Mouse (Mus musculus): ENCODE results near the gene Lrig2.
"Not testable (repeated sequence)": the region's sequence is repeated elsewhere in the genome, so short reads cannot be mapped to it uniquely, and the experiment has no call there.

The Lrig2 gene

DNA sequence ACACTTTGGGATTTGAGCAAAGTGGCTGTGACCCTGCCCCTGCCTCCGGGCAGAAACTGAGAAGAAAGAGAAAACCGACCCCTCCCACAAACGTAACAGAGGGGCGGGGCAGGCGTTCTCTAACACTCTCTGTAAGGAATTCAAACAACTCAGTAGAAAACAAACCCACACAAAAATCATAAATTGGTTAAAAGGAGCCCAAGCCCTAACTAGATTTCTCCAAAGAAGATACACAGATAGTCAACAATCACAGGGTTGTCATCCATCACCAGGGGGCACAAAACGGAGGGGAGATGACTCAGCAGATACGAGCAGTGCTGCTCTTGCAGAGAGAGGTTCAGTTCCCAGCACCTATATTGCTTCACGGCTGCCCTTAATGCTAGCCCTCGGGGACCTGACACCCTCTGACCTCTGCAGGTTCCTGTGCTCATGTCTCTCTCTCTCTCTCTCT, 77.4 kb downstream of the Lrig2 start:
- DNase-seq (ENCODE audit: extremely low spot score, low read depth, low spot score): no peak

DNA sequence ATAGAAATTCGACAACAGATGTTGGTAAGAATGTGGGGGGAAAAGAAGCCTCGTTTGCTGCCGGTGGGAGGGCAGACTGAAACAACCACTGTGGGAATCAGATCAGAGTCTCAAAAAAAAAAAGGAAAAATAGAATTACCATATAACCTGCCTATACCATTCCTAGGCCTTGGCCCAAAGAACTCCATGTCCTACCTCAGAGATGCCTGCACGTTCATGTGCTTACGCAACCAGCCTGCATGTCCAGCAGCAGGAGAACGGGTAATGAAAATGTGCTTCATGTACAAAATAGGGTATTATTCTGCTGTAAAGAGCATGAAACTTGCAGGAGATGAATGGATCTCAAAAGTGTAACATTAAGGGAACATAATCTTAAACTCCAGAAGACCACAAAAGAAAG, 79.1 kb downstream of the Lrig2 start:
- no peak for DNase-seq (ENCODE audit: extremely low spot score, low read depth, low spot score)

DNA sequence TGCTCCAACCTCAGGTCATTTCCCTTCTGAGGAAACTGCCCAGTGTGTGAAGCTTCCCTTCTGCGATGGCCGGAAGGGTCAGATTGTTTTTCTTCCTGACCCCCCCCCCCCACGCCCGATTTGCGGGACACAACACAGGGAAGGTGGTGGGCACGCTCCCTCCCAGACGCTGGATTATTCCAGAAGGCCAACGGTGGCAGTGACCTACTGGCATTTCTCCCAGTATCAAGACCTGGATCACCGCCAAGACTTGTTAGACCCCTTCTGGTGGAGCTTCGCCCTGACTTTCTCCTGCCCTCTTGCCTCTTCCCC, 79.9 kb downstream of the Lrig2 start:
- no peak for DNase-seq (ENCODE audit: extremely low spot score, low read depth, low spot score)

DNA sequence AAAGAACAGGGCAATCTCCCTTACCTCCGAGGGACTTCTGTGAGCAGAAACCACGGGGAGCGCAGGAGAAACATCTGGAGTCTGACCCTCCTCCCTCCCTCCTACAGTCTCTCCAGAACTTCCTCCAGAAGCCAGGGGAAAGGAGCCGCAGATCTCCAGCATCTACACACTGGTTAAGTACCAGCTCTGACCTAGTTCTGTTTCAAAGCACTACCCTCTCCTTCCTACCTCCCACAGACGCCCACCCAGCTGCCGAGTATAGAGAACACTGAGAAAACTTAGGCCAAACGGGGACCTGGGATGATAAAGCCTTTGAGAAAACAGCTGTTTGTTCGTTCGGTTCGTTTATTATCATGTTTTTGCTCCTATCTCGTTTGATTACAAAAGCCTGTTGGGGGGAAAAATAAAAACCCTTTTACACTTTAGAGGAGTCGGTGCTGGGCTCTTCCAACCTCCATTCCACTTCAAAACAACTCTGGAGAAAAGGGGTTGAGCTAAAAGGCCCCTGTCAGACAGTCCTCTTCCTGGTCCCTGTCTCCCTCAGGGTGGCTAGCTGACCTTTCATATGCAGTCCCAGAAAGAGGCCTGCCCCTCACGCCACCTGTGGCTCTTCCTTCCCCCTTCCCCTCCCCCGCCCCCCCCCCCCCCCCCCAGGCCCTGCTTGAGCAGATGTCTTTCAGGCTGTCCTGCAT, 80.4 kb downstream of the Lrig2 start:
- no peak for DNase-seq (ENCODE audit: extremely low spot score, low read depth, low spot score)

DNA sequence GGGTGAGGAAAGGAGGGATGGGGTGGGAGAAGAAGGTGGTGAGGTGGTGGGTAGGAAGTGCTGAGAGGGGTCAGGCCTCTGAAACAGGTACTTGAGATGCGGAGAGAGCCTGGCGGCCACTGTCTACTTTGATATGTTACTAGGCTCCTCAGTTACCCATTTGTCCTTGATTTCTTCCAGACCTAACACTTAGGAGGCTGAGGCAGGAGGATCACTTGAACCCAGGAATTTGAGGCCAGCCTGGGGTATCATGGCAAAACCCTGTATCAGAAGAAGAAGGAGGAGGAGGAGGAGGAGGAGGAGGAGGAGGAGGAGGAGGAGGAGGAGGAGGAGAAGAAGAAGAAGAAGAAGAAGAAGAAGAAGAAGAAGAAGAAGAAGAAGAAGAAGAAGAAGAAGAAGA, 84.4 kb downstream of the Lrig2 start:
- DNase-seq (ENCODE audit: extremely low spot score, low read depth, low spot score): not testable (repeated sequence)

DNA sequence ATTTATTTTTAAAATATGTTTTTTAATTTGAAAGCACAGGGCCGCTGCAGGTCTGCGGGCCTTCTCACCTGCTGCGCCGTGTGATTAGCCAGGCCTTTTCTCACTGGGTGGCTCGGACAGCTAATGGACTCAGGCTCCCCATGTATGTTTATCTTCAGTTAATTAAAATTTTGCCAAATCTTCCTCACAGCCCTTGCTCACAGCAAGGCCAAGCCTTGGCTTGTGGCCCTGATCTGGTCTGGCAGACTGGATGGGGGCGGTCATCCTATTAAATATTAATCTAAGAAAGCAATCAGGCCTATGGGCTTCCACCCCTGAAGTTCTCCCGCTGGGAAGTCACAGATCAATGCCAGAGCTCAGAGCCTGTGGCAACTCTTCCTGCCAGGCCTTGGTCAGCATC, 87.4 kb downstream of the Lrig2 start:
- no peak for DNase-seq (ENCODE audit: extremely low spot score, low read depth, low spot score)

DNA sequence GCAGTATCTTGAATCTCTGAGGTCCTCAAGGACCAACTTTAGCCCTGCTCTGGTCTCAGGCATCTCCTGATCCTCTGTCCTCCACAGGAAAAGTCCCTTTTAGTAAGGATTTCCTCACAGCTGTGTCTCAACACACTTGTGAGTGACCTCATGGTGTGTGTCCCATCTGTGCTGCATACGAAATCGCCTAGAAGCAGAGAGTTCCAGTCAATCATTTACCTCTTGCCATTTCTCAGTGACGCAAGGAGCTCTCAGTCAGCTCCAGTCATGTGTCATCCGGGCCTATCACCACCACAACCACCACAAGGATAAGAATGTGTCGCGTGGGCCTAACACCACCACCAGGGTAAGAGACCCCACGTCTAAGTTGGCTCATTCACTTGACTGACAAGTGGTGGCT, 90.8 kb downstream of the Lrig2 start:
- no peak for DNase-seq (ENCODE audit: extremely low spot score, low read depth, low spot score)

DNA sequence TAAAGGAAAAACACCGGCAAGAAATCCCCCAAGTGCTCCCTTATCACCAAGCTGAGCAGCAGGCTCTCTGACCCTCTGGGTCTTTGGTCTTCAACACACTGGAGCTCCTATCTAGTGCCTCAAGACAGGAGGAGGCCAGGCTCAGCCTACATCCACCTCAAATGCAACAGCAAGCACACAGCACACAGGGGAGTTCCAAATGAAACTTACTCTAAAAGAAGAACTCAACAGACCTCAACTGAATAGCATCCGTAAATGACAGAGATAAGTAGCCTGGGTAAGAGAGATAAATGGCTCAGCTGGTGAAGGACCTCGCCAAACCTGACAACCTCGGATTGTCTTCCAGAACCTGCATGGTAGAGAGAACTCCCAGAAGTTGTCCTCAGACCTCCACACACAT, 91.7 kb downstream of the Lrig2 start:
- no peak for DNase-seq (ENCODE audit: extremely low spot score, low read depth, low spot score)

DNA sequence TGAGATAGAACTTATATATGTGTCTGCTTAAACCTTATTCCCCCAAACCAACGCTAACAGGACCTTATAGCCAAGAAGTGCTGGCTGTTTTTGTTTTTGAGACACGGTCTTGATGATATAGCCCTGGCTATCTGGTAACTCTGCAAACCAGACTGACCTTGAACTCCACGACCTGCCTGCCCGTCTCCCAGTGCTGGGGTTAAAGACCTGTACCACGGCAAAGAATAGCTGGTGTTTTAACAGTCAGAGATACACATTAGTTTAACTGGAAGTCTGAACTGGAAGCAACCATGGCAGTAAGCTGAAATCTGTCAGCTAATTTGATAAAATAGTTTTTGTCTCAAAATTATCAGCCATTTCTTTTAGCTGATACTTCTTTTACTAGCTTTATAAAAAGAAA, 94.9 kb downstream of the Lrig2 start:
- DNase-seq (ENCODE audit: extremely low spot score, low read depth, low spot score): no peak

DNA sequence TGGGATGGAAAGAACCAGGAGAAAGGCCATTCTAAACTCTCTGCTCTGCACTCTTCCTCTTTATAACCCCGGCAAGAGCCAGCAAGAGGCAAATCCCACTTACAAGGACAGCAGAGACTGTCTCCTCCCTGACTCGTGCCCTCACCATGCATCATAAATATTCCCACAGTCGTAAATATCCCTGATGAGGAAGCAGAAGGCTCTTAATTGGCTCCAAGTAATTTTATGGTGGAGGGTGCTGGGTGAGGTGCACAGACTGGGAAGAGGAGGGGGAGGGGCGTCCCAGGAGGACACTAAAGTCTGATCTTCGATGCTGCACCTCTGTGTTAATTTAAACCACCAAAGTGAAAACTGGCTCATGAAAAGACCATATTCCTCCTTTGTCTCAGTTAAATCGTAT, 99.2 kb downstream of the Lrig2 start:
- no peak for DNase-seq (ENCODE audit: extremely low spot score, low read depth, low spot score)

DNA sequence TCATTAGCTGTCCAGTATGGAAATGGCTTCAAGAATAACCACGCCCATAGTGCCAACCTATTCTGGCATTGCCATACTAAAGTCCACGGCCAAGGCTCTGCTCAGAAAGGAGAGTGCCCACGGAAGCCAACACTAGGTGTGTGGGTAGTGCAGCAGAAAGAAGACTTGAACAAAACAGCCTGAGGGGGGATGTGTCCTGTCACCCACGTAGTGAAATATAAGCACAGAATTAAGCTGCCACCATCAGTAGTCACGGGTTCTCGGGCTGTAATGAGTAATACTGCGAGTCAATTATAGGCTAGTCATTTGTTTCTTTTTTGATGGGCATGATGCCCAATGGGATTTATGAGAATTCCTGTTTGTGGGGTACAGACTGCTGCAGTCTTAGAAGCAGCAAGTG, 104.2 kb downstream of the Lrig2 start:
- DNase-seq (ENCODE audit: extremely low spot score, low read depth, low spot score): no peak

DNA sequence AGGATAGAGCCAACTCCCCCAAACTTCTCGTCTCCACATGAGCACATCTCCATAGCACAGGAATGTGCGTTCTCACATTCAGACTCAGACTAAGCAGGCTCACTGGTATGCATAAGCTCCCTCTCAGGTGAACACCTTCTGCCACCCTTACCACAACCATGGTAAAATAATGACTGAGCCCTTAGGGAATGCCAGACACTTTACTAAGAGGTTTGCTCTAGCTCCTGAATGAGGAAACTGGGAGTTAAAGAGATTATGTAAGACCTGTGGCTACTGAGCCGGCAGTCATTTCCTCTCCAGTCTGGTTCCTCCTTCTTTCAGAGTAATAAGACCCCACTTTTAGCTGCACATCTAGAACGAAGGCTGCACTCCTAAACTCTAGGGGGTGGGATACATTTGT, 108.1 kb downstream of the Lrig2 start:
- DNase-seq (ENCODE audit: extremely low spot score, low read depth, low spot score): no peak

DNA sequence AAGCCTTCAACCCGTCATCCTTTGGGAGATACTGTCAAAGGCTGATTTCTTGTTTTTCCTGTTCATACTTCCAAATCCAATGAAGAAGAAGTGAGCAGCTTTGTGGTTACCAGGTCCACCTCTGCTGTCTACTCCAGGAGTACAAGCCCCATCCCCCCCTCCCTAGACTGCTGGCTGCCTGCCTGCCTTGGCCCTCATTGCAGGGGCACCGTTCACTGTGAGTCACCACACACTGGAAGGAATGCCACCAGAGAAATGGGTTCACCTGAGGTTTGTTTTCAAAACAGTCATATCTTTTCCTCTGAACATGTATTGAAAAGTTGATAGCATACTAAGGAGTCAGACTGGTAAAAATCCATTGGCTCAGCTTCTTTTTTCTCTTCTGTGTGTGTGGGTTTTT, 110.5 kb downstream of the Lrig2 start:
- no peak for DNase-seq (ENCODE audit: extremely low spot score, low read depth, low spot score)

DNA sequence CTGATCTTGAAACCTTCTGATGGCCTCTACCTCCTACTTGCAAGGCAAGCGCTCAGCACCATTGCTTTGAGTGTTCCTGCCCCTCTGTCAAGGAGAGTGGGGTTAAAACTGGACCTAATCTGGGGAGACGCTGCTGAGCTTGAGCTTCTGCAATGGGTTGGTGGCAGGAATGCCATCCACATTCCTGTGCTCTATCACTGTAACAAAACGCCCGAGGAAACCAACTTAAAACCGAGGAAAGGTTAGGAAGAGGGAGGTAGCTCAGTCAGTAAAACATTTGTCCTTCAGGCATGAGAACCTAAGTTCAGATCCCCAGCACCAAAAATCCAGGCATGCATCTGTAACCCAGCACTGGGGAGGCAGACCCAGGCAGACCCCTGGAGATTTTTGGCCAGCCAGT, 111.6 kb downstream of the Lrig2 start:
- DNase-seq (ENCODE audit: extremely low spot score, low read depth, low spot score): no peak

DNA sequence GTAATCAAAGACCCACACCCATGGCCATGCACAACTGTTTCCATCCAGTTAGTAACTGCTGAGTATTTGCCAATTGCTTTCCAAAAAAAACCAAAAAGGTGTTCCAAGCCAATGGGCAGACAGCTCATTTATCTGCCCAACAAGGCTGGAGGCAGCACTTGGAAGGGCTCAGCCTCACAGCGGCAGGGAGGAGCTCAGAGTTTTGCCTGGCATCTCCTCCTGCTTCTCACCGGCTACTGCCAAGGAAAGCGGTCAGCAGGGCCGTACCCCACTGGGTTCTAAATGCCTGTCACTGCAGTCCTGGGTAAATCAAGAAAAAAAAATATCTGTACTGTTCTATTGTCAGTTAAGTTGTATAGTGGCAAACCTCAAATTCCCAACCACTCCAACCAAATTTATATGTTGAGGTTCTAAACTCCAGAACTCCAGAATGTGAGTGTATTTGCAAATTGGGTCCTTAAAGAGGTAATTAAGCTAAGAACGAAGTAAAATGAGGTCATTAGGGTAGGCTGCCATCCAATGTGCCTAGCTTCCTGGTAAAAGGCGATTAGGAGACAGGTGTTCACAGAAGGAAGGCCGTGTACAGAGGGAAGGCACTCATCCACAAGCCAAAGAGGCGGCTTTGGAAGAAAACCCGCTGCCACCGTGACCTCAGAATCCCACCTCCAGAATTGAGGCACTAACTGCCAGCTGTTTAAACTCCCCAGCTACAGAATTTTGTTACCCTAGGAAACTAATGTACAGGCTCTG, 112.2 kb downstream of the Lrig2 start:
- no peak for DNase-seq (ENCODE audit: extremely low spot score, low read depth, low spot score)

DNA sequence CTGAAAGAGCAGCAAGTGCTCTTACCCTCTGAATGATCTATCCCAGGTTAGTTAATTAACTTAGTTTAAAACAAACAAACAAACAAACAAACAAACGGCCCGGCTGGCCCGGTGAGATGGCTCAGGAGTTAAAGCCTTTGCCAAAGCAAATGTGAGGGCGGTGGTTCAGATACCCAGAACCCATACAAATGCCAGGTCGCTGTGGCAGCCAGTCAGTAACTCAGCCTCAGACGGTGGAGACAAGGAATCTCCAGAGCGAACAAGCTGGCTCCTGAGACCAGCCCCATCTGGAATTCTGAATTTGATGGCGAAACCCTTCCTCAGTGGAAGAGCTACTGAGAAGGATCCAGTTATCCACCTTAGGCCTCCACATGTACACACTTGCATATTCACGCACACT, 114.4 kb downstream of the Lrig2 start:
- DNase-seq (ENCODE audit: extremely low spot score, low read depth, low spot score): no peak

DNA sequence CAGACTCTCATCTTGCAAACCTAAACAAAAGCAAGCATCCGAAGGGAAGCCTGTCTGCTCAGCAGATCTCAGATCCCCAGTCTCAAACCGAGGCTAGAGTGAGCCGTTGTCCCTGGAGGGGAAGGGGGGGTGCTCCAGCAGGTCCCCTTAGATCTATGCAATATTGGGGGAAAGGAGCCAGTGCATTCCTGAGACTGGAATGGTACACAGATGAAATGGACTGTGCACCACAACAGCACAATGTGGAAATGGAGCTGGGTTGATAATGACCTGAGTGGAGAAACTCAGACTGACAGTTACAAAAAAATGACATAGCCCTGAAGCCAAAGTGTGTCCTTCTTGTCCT, 115.0 kb downstream of the Lrig2 start:
- no peak for DNase-seq (ENCODE audit: extremely low spot score, low read depth, low spot score)

DNA sequence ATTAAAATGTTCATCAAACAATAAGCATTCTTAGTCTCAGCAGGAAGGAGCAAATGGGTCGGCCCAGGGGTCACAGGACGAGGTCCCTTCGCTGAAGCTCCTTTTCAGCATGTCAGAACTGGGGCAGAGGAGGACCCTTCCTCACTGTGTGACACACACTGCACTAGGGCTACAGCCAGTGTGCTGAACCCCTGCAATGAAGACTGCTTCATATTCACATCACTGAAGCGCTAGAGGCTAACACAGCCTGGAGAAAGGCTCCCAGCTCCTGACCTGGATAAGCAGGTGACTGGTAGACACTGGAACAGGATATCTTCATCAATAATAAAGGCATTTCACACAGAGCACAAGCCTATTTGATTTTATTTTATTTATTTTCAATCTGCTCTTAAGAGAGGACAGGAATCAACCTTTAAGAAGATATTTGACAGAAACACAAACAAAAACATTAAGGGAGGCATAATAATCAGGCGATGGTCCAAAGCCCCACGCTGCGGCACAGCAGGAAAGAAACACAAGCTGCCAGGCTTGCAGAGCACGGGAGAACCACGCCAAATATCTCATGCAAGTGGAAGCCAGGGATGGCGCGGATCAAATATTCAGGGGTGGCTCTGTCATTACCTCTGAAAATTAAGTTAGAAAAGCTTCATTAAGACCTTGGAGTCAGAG, 115.5 kb downstream of the Lrig2 start:
- no peak for DNase-seq (ENCODE audit: extremely low spot score, low read depth, low spot score)

DNA sequence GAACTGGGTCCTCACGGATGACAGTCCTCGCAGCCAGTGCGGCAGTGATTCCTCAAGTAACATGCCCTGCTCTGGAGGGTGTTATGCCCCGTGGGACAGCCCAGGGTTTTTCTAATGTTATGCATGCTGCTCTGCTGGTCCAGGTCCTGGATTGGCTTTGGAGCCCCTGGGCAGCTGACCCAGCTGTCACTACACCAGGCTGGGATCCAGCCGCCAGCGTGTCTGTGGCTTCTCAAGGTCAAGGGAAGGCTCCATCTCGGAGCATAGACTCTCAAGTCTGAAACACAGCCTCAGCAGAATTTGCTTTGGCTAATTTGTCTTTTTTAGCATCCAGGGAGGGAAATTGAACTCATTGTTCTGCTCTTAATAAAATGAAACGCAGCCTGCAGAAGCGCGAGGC, 121.6 kb downstream of the Lrig2 start:
- no peak for DNase-seq (ENCODE audit: extremely low spot score, low read depth, low spot score)

DNA sequence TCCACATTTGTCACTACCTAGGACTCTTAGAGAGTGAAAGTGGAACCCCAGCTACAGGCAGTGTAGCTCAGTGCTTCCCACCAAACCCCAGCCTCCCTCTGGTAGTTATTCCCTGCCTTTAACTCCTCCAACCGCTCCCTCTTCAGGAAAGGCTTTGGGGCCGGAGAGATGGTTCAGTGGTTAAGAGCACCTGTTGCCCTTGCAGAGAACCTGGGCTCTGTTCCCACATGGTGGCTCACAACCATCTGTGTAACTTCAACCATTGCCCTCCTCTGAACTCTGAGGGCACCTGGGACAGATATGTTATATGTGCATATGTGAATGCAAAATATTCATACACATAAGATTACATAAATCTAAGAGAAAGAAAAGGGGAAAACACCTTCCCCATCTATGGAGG, 122.3 kb downstream of the Lrig2 start:
- no peak for DNase-seq (ENCODE audit: extremely low spot score, low read depth, low spot score)

DNA sequence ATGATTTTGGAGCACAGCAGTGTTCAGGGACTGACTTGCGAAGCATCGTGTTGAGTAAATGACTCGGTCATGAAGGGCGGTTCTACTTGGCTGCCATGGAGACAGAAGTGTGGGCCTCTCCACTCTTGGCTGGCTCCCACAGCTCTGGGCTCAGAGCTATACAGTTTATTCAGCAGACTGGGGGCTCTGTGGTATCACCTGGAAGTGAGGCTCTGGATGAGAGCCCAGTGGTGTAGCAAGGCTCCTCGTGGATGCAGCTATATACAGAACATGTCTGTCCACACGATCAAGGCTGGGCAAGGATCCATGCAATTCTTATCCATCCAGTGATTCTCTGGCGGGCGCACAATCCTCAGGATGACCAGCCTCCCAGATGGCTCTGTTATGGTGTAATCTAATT, 126.1 kb downstream of the Lrig2 start:
- no peak for DNase-seq (ENCODE audit: extremely low spot score, low read depth, low spot score)

DNA sequence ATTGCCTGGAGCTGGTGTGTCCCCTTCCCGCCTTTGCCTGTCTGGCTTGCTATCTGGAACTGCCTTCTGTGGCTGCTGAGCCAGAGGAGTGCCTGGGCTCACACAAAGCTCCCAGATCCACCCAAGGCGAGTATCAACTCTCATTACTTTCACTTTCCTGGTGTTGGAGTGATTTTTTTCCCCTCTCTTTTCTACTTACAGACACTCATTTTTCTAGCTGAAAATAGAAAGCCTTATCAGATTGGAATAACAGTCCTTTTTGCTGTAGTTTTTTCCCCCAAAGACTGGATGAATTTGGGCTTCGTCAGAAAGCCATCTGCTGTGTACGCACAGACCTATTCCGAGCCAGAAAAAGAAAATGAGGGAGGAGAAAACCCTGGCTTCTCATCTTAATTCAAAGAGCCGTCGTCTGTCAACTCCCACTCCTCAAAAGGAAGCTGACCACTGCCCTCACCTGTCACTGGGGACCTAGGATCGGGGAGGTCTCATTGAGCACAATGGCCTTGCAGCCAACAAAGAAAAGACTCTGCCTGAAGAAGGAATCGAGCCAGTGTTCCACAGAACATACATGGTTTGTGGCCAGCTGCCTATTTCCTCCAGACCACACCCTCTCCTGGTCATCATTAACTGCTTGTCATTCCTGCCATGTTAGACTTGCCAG, 127.9 kb downstream of the Lrig2 start:
- DNase-seq (ENCODE audit: extremely low spot score, low read depth, low spot score): no peak

Data from hindlimb bud, embryonic 11.5 days (tissue).